Mouse (Mus musculus) midbrain, embryonic 16.5 days (tissue): ENCODE measurements at regions not wholly inside any gene's neighbourhood (a gene's known extent, or its start where the extent isn't known, plus 50 kb on each side); places are given as distances from the start of the nearest gene placed in this dataset.

Experiments
- ATAC-seq: fragments of 200-750 bp; cut with Nextera tagmentation; 2 replicates; pipeline ENCODE4 v1.8.0; 2017; ENCODE audit warnings: moderate TSS enrichment
- H3K27ac ChIP-seq: fragments of 300-500 bp; sonication (generic); 2 replicates; pipeline ENCODE4 v1.5.1; 2014; ENCODE audit warnings: mild to moderate bottlenecking, low read length, mixed read lengths
- H3K27me3 ChIP-seq: fragments of 300-500 bp; sonication (generic); 2 replicates; pipeline ENCODE4 v1.6.1; 2014; ENCODE audit warnings: low read depth, low read length, mixed read lengths; ENCODE audit not compliant: control insufficient read depth, insufficient read depth
- H3K36me3 ChIP-seq: fragments of 300-500 bp; sonication (generic); 2 replicates; pipeline ENCODE4 v1.6.1; 2014; ENCODE audit warnings: mild to moderate bottlenecking, low read length, moderate library complexity, mixed read lengths; ENCODE audit not compliant: control insufficient read depth, insufficient read depth
- H3K4me1 ChIP-seq: fragments of 300-500 bp; sonication (generic); 2 replicates; pipeline ENCODE4 v1.6.1; 2014; ENCODE audit warnings: mild to moderate bottlenecking, low read length, mixed read lengths; ENCODE audit not compliant: control insufficient read depth, insufficient read depth
- H3K4me2 ChIP-seq: fragments of 300-500 bp; sonication (generic); 2 replicates; pipeline ENCODE4 v1.6.1; 2014; ENCODE audit warnings: mild to moderate bottlenecking, low read length, mixed read lengths
- H3K4me3 ChIP-seq: fragments of 300-500 bp; sonication (generic); 2 replicates; pipeline ENCODE4 v1.5.1; 2014; ENCODE audit warnings: low read depth, mild to moderate bottlenecking, low read length, moderate library complexity, mixed read lengths
- H3K9ac ChIP-seq: fragments of 300-500 bp; sonication (generic); 2 replicates; pipeline ENCODE4 v1.6.1; 2014; ENCODE audit warnings: low read depth, low read length, mixed read lengths
- H3K9me3 ChIP-seq: fragments of 300-500 bp; sonication (generic); replicated peaks from 2 replicates; pipeline ENCODE4 v1.6.1; 2014; ENCODE audit warnings: mild to moderate bottlenecking, low read length, mixed read lengths; ENCODE audit not compliant: control insufficient read depth, poor library complexity, severe bottlenecking
- WGBS: fragments of 180-500 bp; shearing (Covaris S2); extraction: QIAGEN DNeasy Blood & Tissue Kit; methylation state at CpG from one replicate; pipeline ENCODE4 v1.1.7; 2014; 5-methylcytosine and 5-hydroxymethylcytosine counted together

- WGBS: 78% methylated on average over 11 of the region's 11 CpGs
- ATAC-seq: no peak
- H3K36me3 ChIP-seq: no peaks in the 10 kb centered on the region
- H3K4me1 ChIP-seq: peaks cover 8% of the 10 kb centered on the region
- H3K27ac ChIP-seq: no peak overlapping the region
- H3K4me2 ChIP-seq: no peak overlapping the region
- H3K9ac ChIP-seq: no peak overlapping the region
- no peaks in the 10 kb centered on the region for H3K27me3 ChIP-seq
- no peak overlapping the region for H3K4me3 ChIP-seq
- H3K9me3 ChIP-seq: no peaks in the 10 kb centered on the region
Measured at GRCm38 (mm10) chr12:54262236-54263005, 58.8 kb upstream of the Egln3 start.

- no peak for ATAC-seq
- H3K4me2 ChIP-seq: no peak overlapping the region
- 88% methylated on average over 5 of the region's 5 CpGs for WGBS
- peaks cover 8% of the 10 kb centered on the region for H3K4me1 ChIP-seq
- no peaks in the 10 kb centered on the region for H3K9me3 ChIP-seq
- H3K4me3 ChIP-seq: no peak overlapping the region
- H3K27me3 ChIP-seq: no peaks in the 10 kb centered on the region
- H3K36me3 ChIP-seq: no peaks in the 10 kb centered on the region
- no peak overlapping the region for H3K9ac ChIP-seq
- H3K27ac ChIP-seq: no peak overlapping the region
Measured at GRCm38 (mm10) chr12:54261426-54261825, 57.8 kb upstream of the Egln3 start.

GRCm38 (mm10) chr12:54260502-54260901, 56.8 kb upstream of the Egln3 start:
- WGBS: 90% methylated on average over 6 of the region's 6 CpGs
- no peak overlapping the region for H3K27ac ChIP-seq
- ATAC-seq: no peak
- no peak overlapping the region for H3K9ac ChIP-seq
- H3K27me3 ChIP-seq: no peaks in the 10 kb centered on the region
- H3K36me3 ChIP-seq: no peaks in the 10 kb centered on the region
- H3K4me2 ChIP-seq: no peak overlapping the region
- peaks cover 8% of the 10 kb centered on the region for H3K4me1 ChIP-seq
- no peak overlapping the region for H3K4me3 ChIP-seq
- H3K9me3 ChIP-seq: no peaks in the 10 kb centered on the region

GRCm38 (mm10) chr12:54257776-54258433, 54.2 kb upstream of the Egln3 start:
- H3K9me3 ChIP-seq: no peaks in the 10 kb centered on the region
- H3K9ac ChIP-seq: no peak overlapping the region
- ATAC-seq: no peak
- H3K36me3 ChIP-seq: no peaks in the 10 kb centered on the region
- H3K4me1 ChIP-seq: no peaks in the 10 kb centered on the region
- no peaks in the 10 kb centered on the region for H3K27me3 ChIP-seq
- no peak overlapping the region for H3K4me3 ChIP-seq
- no peak overlapping the region for H3K4me2 ChIP-seq
- no peak overlapping the region for H3K27ac ChIP-seq
- WGBS: 45% methylated on average over 7 of the region's 7 CpGs

GRCm38 (mm10) chr12:54256506-54257128, 53.0 kb upstream of the Egln3 start:
- Histone ChIP-seq H3K27me3 (no peaks in the 10 kb centered on the region), H3K9me3 (no peaks in the 10 kb centered on the region), H3K4me1 (no peaks in the 10 kb centered on the region), H3K27ac (no peak overlapping the region), H3K9ac (no peak overlapping the region), H3K4me2 (no peak overlapping the region), H3K4me3 (no peak overlapping the region), H3K36me3 (no peaks in the 10 kb centered on the region)
- no peak for ATAC-seq
- 72% methylated on average over 6 of the region's 6 CpGs for WGBS
